ENCODE assay signal across 23 mouse cellular contexts in genomic region chr13:112364698-112365097, GRCm38 (mm10).
DNase-seq lines count a peak whose midpoint lies in the region; ATAC-seq and TF ChIP-seq lines count a peak whose summit lies in the region.
"Had no signal": no experiment of that assay in that cellular context is flagged by ENCODE, and none has a peak within 500 bp of the region (broad histone marks: within the 10 kb centered on the region; RNA-seq: fewer than 3 reads in every experiment).

No protein-coding gene starts in this region.

- no peaks in the 10 kb centered on the region for H3K27me3 ChIP-seq in forebrain, embryonic 14.5 days (replicated peaks; ENCODE audit: control insufficient read depth, insufficient read depth, low read length)
- H3K27me3 ChIP-seq in forebrain, embryonic 15.5 days, result no peaks in the 10 kb centered on the region
- no peaks in the 10 kb centered on the region for H3K27me3 ChIP-seq in limb, embryonic 14.5 days (ENCODE audit: control insufficient read depth, insufficient read depth, low read length)
- H3K27me3 ChIP-seq in limb, embryonic 10.5 days (ENCODE audit: low read depth, poor library complexity, severe bottlenecking), result no peaks in the 10 kb centered on the region
- H3K27me3 ChIP-seq: embryonic facial prominence, embryonic 15.5 days; intestine, embryonic 15.5 days; Patski had no signal

- TF ChIP-seq POLR2A in limb, embryonic 14.5 days (IDR thresholded peaks at IDR 0.05; ENCODE audit: borderline replicate concordance, extremely low read depth, insufficient read depth, insufficient read length), result no peak
- TF ChIP-seq POLR2A in brain, embryonic 14.5 days (IDR thresholded peaks at IDR 0.05; ENCODE audit: borderline replicate concordance, extremely low read depth, insufficient read depth, insufficient read length, poor library complexity, severe bottlenecking), result no peak

- ATAC-seq in forebrain, embryonic 14.5 days, result no peak
- no peak for ATAC-seq in forebrain, embryonic 15.5 days (replicated peaks)
- ATAC-seq in limb, embryonic 14.5 days (ENCODE audit: low FRiP score, low read depth), result 0 out of 2 replicates have a peak, but pooled peaks have one; percentile 26
- ATAC-seq: intestine, embryonic 15.5 days; Patski had no signal

- no peak overlapping the region for H3K4me3 ChIP-seq in forebrain, embryonic 14.5 days (ENCODE audit: low read depth, low read length)
- no peak overlapping the region for H3K4me3 ChIP-seq in forebrain, embryonic 15.5 days
- no peak overlapping the region for H3K4me3 ChIP-seq in limb, embryonic 14.5 days (replicated peaks; ENCODE audit: low read length)
- no peak overlapping the region for H3K4me3 ChIP-seq in limb, embryonic 10.5 days
- H3K4me3 ChIP-seq: embryonic facial prominence, embryonic 15.5 days; erythroblast, embryonic 14.5 days; forebrain, embryonic 10.5 days; heart, embryonic 10.5 days; intestine, embryonic 15.5 days had no signal

- no peak overlapping the region for H3K4me2 ChIP-seq in forebrain, embryonic 14.5 days (ENCODE audit: low read length)
- H3K4me2 ChIP-seq in forebrain, embryonic 15.5 days (replicated peaks), result no peak overlapping the region
- H3K4me2 ChIP-seq in limb, embryonic 14.5 days (replicated peaks; ENCODE audit: low read depth, low read length, severe bottlenecking), result no peak overlapping the region
- H3K4me2 ChIP-seq: embryonic facial prominence, embryonic 15.5 days; hindbrain, embryonic 14.5 days; intestine, embryonic 15.5 days had no signal

- WGBS in forebrain, embryonic 14.5 days, result 68% methylated on average over 5 of the region's 5 CpGs
- 66% methylated on average over 5 of the region's 5 CpGs for WGBS in forebrain, embryonic 15.5 days
- WGBS in limb, embryonic 14.5 days, result 84% methylated on average over 5 of the region's 5 CpGs
- 91% methylated on average over 5 of the region's 5 CpGs for WGBS in limb, embryonic 10.5 days

- H3K4me1 ChIP-seq in forebrain, embryonic 14.5 days (ENCODE audit: control insufficient read depth, insufficient read depth, low read length), result no peaks in the 10 kb centered on the region
- no peaks in the 10 kb centered on the region for H3K4me1 ChIP-seq in forebrain, embryonic 15.5 days
- no peaks in the 10 kb centered on the region; the same call in 1 of the 2 replicates for H3K4me1 ChIP-seq in limb, embryonic 14.5 days (ENCODE audit: control insufficient read depth, insufficient read depth, low read length)
- peaks cover 17% of the 10 kb centered on the region for H3K4me1 ChIP-seq in limb, embryonic 10.5 days

- no peak overlapping the region for H3K9ac ChIP-seq in forebrain, embryonic 14.5 days (ENCODE audit: low read length)
- H3K9ac ChIP-seq in forebrain, embryonic 15.5 days (replicated peaks), result no peak overlapping the region
- H3K9ac ChIP-seq in limb, embryonic 14.5 days (ENCODE audit: low read depth, low read length, severe bottlenecking), result no peak overlapping the region
- H3K9ac ChIP-seq: embryonic facial prominence, embryonic 15.5 days; hindbrain, embryonic 14.5 days; intestine, embryonic 15.5 days had no signal

- H3K27ac ChIP-seq in forebrain, embryonic 14.5 days (ENCODE audit: low read depth, low read length), result no peak overlapping the region
- H3K27ac ChIP-seq in forebrain, embryonic 15.5 days (replicated peaks), result no peak overlapping the region
- H3K27ac ChIP-seq in limb, embryonic 14.5 days (replicated peaks; ENCODE audit: low read depth, low read length), result no peak overlapping the region
- no peak overlapping the region for H3K27ac ChIP-seq in limb, embryonic 10.5 days
- H3K27ac ChIP-seq: forebrain, embryonic 10.5 days; heart, embryonic 10.5 days; hindbrain, embryonic 14.5 days; intestine, embryonic 15.5 days had no signal

- H3K9me3 ChIP-seq in forebrain, embryonic 14.5 days (replicated peaks; ENCODE audit: control insufficient read depth, low read length), result no peaks in the 10 kb centered on the region
- no peaks in the 10 kb centered on the region for H3K9me3 ChIP-seq in forebrain, embryonic 15.5 days
- no peaks in the 10 kb centered on the region for H3K9me3 ChIP-seq in limb, embryonic 14.5 days (ENCODE audit: control insufficient read depth, low read length)
- H3K9me3 ChIP-seq in limb, embryonic 10.5 days (replicated peaks), result no peaks in the 10 kb centered on the region
- H3K9me3 ChIP-seq: embryonic facial prominence, embryonic 15.5 days; forebrain, embryonic 10.5 days; heart, embryonic 10.5 days; intestine, embryonic 15.5 days had no signal

- TF ChIP-seq CTCF in brain, embryonic 14.5 days (IDR thresholded peaks at IDR 0.05; ENCODE audit: borderline replicate concordance, extremely low read depth, insufficient read depth, insufficient read length), result no peak

- peak; percentile 22 for DNase-seq in forebrain, embryonic 14.5 days (ENCODE audit: low spot score)
- DNase-seq in limb, embryonic 14.5 days (ENCODE audit: low spot score), result peak; percentile 17
- no peak for DNase-seq in limb, embryonic 10.5 days (ENCODE audit: low spot score)
- DNase-seq in ES-CJ7 (ENCODE audit: low read depth, low spot score), result peak; percentile 31
- DNase-seq in brain, embryonic 14.5 days (ENCODE audit: low read depth), result peak; percentile 47
- no peak for DNase-seq in right cerebral cortex, postnatal 4 days
- DNase-seq in adrenal gland, postnatal 4 days (ENCODE audit: low spot score in 2 of 2), result no peak
- DNase-seq: adrenal gland, adult 2 months; adrenal gland, postnatal 25 days; cerebellum, adult 11-12 months; cerebellum, adult 9-11 months; cerebellum, postnatal 36 days; gastrocnemius, postnatal 10 days; heart, adult 18-20 months; heart, postnatal 4 days had no signal

- H3K36me3 ChIP-seq in forebrain, embryonic 14.5 days (ENCODE audit: control insufficient read depth, insufficient read depth, low read length), result no peaks in the 10 kb centered on the region
- H3K36me3 ChIP-seq in forebrain, embryonic 15.5 days, result no peaks in the 10 kb centered on the region
- no peaks in the 10 kb centered on the region for H3K36me3 ChIP-seq in limb, embryonic 14.5 days (ENCODE audit: control insufficient read depth, insufficient read depth, low read length)
- H3K36me3 ChIP-seq in limb, embryonic 10.5 days, result no peaks in the 10 kb centered on the region
- H3K36me3 ChIP-seq: embryonic facial prominence, embryonic 15.5 days; forebrain, embryonic 10.5 days; heart, embryonic 10.5 days; intestine, embryonic 15.5 days had no signal

Comparison
In these comparisons a context has a peak if more than half of its experiments do, and no peak if none do; other contexts are left out.
1. DNase-seq: peak in forebrain, embryonic 14.5 days (single experiment), limb, embryonic 14.5 days (single experiment), ES-CJ7 (single experiment) and brain, embryonic 14.5 days (single experiment); none in limb, embryonic 10.5 days (single experiment), right cerebral cortex, postnatal 4 days (single experiment) and adrenal gland, postnatal 4 days (0 of 2).